Mouse (Mus musculus): ENCODE results near the gene Bysl. TPM values are rescaled to one million over a fixed set of nuclear protein-coding genes. Genes with fewer than 3 reads are reported as not detected.

Gene Bysl
- polyA plus RNA-seq, 1 experiment from 2014 or later = 36.1 TPM

- Histone ChIP-seq H3K27ac (ENCODE audit: low read length) (peak overlapping the region; percentile 60), H3K9ac (replicated peaks; ENCODE audit: low read depth, low read length) (peak overlapping the region; percentile 31), H3K36me3 (ENCODE audit: control insufficient read depth, insufficient read depth) (peaks cover 7% of the 10 kb centered on the region), H3K4me2 (ENCODE audit: low read length) (peak overlapping the region; percentile 99), H3K4me1 (replicated peaks; ENCODE audit: control insufficient read depth, insufficient read depth, low read length) (peaks cover 36% of the 10 kb centered on the region), H3K27me3 (replicated peaks; ENCODE audit: control insufficient read depth, insufficient read depth, low read length) (no peaks in the 10 kb centered on the region), H3K9me3 (ENCODE audit: control insufficient read depth, low read length) (no peaks in the 10 kb centered on the region), H3K4me3 (replicated peaks; ENCODE audit: low read length) (0 out of 2 replicates have a peak overlapping the region, but pooled peaks have one; percentile 4)
- WGBS = 22% methylated on average over 6 of the region's 6 CpGs
- no peak for ATAC-seq
These were observed 15.0 kb downstream of the Bysl start for GRCm38 (mm10) chr17:47596162-47596838.

- WGBS = 2% methylated on average over 20 of the region's 21 CpGs
- ATAC-seq = no peak
- peaks cover 36% of the 10 kb centered on the region for H3K4me1 ChIP-seq (replicated peaks; ENCODE audit: control insufficient read depth, insufficient read depth, low read length)
These were observed 15.8 kb downstream of the Bysl start for GRCm38 (mm10) chr17:47595248-47596161.

GRCm38 (mm10) chr17:47594969-47595247 is 16.4 kb downstream of the Bysl start:
- Histone ChIP-seq H3K9me3 (ENCODE audit: control insufficient read depth, low read length) (no peaks in the 10 kb centered on the region), H3K27ac (ENCODE audit: low read length) (peak overlapping the region; percentile 59; the same call in 1 of the 2 replicates), H3K27me3 (replicated peaks; ENCODE audit: control insufficient read depth, insufficient read depth, low read length) (no peaks in the 10 kb centered on the region), H3K4me1 (replicated peaks; ENCODE audit: control insufficient read depth, insufficient read depth, low read length) (peaks cover 36% of the 10 kb centered on the region), H3K4me3 (replicated peaks; ENCODE audit: low read length) (peak overlapping the region; percentile 83), H3K9ac (replicated peaks; ENCODE audit: low read depth, low read length) (peak overlapping the region; percentile 74), H3K36me3 (ENCODE audit: control insufficient read depth, insufficient read depth) (no peaks in the 10 kb centered on the region; the same call in 1 of the 2 replicates), H3K4me2 (ENCODE audit: low read length) (peak overlapping the region; percentile 99)
- no peak for ATAC-seq
- 1% methylated on average over 9 of the region's 9 CpGs for WGBS

More at GRCm38 (mm10) chr17:47595248-47596161, 15.8 kb downstream of the Bysl start:
- Histone ChIP-seq H3K27me3 (replicated peaks; ENCODE audit: control insufficient read depth, insufficient read depth, low read length) (no peaks in the 10 kb centered on the region), H3K36me3 (ENCODE audit: control insufficient read depth, insufficient read depth) (peaks cover 4% of the 10 kb centered on the region; the same call in 1 of the 2 replicates), H3K4me3 (replicated peaks; ENCODE audit: low read length) (peak overlapping the region; percentile 83), H3K9ac (replicated peaks; ENCODE audit: low read depth, low read length) (peak overlapping the region; percentile 74), H3K4me2 (ENCODE audit: low read length) (peak overlapping the region; percentile 99), H3K9me3 (ENCODE audit: control insufficient read depth, low read length) (no peaks in the 10 kb centered on the region), H3K27ac (ENCODE audit: low read length) (peak overlapping the region; percentile 60)

- no peak for ATAC-seq
- under 1% methylated on average over 42 of the region's 43 CpGs for WGBS
These were observed 16.9 kb downstream of the Bysl start for GRCm38 (mm10) chr17:47594183-47594968.

GRCm38 (mm10) chr17:47593854-47594182 is 17.5 kb downstream of the Bysl start:
- Histone ChIP-seq H3K4me1 (replicated peaks; ENCODE audit: control insufficient read depth, insufficient read depth, low read length) (peaks cover 36% of the 10 kb centered on the region), H3K36me3 (ENCODE audit: control insufficient read depth, insufficient read depth) (no peaks in the 10 kb centered on the region), H3K4me3 (replicated peaks; ENCODE audit: low read length) (peak overlapping the region; percentile 83), H3K27ac (ENCODE audit: low read length) (peak overlapping the region; percentile 73), H3K9ac (replicated peaks; ENCODE audit: low read depth, low read length) (peak overlapping the region; percentile 74), H3K27me3 (replicated peaks; ENCODE audit: control insufficient read depth, insufficient read depth, low read length) (no peaks in the 10 kb centered on the region), H3K4me2 (ENCODE audit: low read length) (peak overlapping the region; percentile 99), H3K9me3 (ENCODE audit: control insufficient read depth, low read length) (no peaks in the 10 kb centered on the region)
- 2% methylated on average over 13 of the region's 13 CpGs for WGBS
- no peak; the same call in 1 of the 2 replicates for ATAC-seq

More at GRCm38 (mm10) chr17:47594183-47594968, 16.9 kb downstream of the Bysl start:
- H3K9me3 ChIP-seq (ENCODE audit: control insufficient read depth, low read length) = no peaks in the 10 kb centered on the region
- peak overlapping the region; percentile 99 for H3K4me2 ChIP-seq (ENCODE audit: low read length)
- peak overlapping the region; percentile 74 for H3K9ac ChIP-seq (replicated peaks; ENCODE audit: low read depth, low read length)
- peaks cover 36% of the 10 kb centered on the region for H3K4me1 ChIP-seq (replicated peaks; ENCODE audit: control insufficient read depth, insufficient read depth, low read length)
- H3K36me3 ChIP-seq (ENCODE audit: control insufficient read depth, insufficient read depth) = no peaks in the 10 kb centered on the region
- H3K27ac ChIP-seq (ENCODE audit: low read length) = peak overlapping the region; percentile 73
- H3K27me3 ChIP-seq (replicated peaks; ENCODE audit: control insufficient read depth, insufficient read depth, low read length) = no peaks in the 10 kb centered on the region
- H3K4me3 ChIP-seq (replicated peaks; ENCODE audit: low read length) = peak overlapping the region; percentile 83

- under 1% methylated on average over 47 of the region's 63 CpGs for WGBS
- ATAC-seq = peak; percentile 91
These were observed 18.0 kb downstream of the Bysl start for GRCm38 (mm10) chr17:47593215-47593853.

GRCm38 (mm10) chr17:47591073-47591472 is 20.2 kb downstream of the Bysl start:
- 87% methylated on average over 3 of the region's 3 CpGs for WGBS
- ATAC-seq = no peak
- H3K27ac ChIP-seq (ENCODE audit: low read length) = no peak overlapping the region
- H3K4me2 ChIP-seq (ENCODE audit: low read length) = no peak overlapping the region
- no peak overlapping the region for H3K4me3 ChIP-seq (replicated peaks; ENCODE audit: low read length)
- H3K36me3 ChIP-seq (ENCODE audit: control insufficient read depth, insufficient read depth) = no peaks in the 10 kb centered on the region
- H3K4me1 ChIP-seq (replicated peaks; ENCODE audit: control insufficient read depth, insufficient read depth, low read length) = peaks cover 26% of the 10 kb centered on the region
- no peaks in the 10 kb centered on the region for H3K27me3 ChIP-seq (replicated peaks; ENCODE audit: control insufficient read depth, insufficient read depth, low read length)
- H3K9ac ChIP-seq (replicated peaks; ENCODE audit: low read depth, low read length) = no peak overlapping the region
- no peaks in the 10 kb centered on the region for H3K9me3 ChIP-seq (ENCODE audit: control insufficient read depth, low read length)

More at GRCm38 (mm10) chr17:47593215-47593853, 18.0 kb downstream of the Bysl start:
- H3K9me3 ChIP-seq (ENCODE audit: control insufficient read depth, low read length) = no peaks in the 10 kb centered on the region
- H3K9ac ChIP-seq (replicated peaks; ENCODE audit: low read depth, low read length) = peak overlapping the region; percentile 74
- no peaks in the 10 kb centered on the region for H3K27me3 ChIP-seq (replicated peaks; ENCODE audit: control insufficient read depth, insufficient read depth, low read length)
- H3K4me3 ChIP-seq (replicated peaks; ENCODE audit: low read length) = peak overlapping the region; percentile 83
- peaks cover 36% of the 10 kb centered on the region for H3K4me1 ChIP-seq (replicated peaks; ENCODE audit: control insufficient read depth, insufficient read depth, low read length)
- no peaks in the 10 kb centered on the region for H3K36me3 ChIP-seq (ENCODE audit: control insufficient read depth, insufficient read depth)
- peak overlapping the region; percentile 73 for H3K27ac ChIP-seq (ENCODE audit: low read length)
- H3K4me2 ChIP-seq (ENCODE audit: low read length) = peak overlapping the region; percentile 99

- no peak for ATAC-seq
- WGBS = 87% methylated on average over 8 of the region's 8 CpGs
- Histone ChIP-seq H3K36me3 (ENCODE audit: control insufficient read depth, insufficient read depth) (no peaks in the 10 kb centered on the region), H3K4me3 (replicated peaks; ENCODE audit: low read length) (no peak overlapping the region), H3K9me3 (ENCODE audit: control insufficient read depth, low read length) (no peaks in the 10 kb centered on the region), H3K9ac (replicated peaks; ENCODE audit: low read depth, low read length) (no peak overlapping the region), H3K27ac (ENCODE audit: low read length) (no peak overlapping the region), H3K27me3 (replicated peaks; ENCODE audit: control insufficient read depth, insufficient read depth, low read length) (no peaks in the 10 kb centered on the region), H3K4me1 (replicated peaks; ENCODE audit: control insufficient read depth, insufficient read depth, low read length) (peaks cover 4% of the 10 kb centered on the region), H3K4me2 (ENCODE audit: low read length) (no peak overlapping the region)
These were observed 22.8 kb downstream of the Bysl start for GRCm38 (mm10) chr17:47588517-47588916.
